Mouse (Mus musculus): Measurements from ENCODE around the gene Grn. TPM values are rescaled to one million over a fixed set of nuclear protein-coding genes. Genes with fewer than 3 reads are reported as not detected.

Grn gene
- total RNA-seq, 2 experiments from 2014 or later: 141 to 144 TPM

DNA sequence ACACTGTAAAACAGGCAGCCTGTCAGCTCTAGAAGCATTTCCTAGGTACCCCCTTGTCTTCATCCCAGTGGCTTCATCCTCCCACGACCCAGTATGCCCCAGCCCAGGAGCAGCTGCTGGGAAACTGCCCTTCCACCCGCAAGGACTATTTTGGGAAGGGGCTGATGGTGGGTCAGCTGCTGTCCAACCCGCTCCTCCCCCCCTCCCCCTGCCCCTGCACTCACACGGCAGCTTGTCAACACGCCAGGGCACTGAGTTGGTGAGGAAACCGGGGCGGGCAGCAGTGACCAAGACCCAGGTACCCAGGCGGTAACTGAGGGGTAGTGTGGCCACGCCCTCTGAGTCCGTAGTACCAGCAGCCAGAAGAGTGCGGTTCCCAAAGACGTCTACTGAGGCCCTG lies 13.6 kb downstream of the Grn start:
- no peak for DNase-seq

DNA sequence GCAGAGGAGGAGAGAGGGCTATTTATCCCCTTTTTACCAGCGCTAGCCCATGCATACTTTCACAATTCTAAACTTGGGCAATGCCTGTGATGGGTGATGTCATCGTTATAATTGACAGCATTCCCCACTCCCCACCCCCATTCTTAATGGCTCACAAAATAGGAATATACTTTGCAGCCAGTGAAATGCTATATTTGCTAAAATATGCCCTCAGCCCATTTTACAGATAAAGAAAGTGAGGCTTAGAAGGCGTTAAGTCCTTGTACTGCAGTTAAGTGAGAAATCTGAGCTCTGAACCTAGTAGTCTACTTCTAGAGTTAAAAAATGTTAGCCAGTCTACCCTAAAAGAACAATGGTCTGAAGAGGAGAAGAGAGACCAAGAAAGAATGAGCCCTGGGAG lies 14.2 kb downstream of the Grn start:
- DNase-seq: no peak

DNA sequence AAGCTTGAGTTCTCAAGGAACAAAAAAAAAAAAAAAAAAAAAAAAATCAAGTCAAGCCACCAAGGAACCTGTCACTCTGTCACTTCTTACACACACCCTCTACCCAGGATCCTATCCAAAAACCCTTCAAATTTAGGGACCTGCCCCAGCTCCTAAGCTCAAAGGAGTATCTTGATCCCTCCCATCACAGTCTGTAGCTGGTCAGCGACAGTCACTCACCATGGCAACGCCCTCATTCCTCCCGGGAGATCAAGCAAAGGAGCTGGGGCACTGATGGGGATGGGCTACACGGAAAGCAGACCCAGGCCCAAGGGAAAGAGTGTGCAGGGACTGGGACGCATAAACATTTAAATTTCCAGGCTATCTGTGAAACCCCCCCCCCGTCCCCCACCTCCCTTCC lies 14.7 kb downstream of the Grn start:
- DNase-seq: no peak

DNA sequence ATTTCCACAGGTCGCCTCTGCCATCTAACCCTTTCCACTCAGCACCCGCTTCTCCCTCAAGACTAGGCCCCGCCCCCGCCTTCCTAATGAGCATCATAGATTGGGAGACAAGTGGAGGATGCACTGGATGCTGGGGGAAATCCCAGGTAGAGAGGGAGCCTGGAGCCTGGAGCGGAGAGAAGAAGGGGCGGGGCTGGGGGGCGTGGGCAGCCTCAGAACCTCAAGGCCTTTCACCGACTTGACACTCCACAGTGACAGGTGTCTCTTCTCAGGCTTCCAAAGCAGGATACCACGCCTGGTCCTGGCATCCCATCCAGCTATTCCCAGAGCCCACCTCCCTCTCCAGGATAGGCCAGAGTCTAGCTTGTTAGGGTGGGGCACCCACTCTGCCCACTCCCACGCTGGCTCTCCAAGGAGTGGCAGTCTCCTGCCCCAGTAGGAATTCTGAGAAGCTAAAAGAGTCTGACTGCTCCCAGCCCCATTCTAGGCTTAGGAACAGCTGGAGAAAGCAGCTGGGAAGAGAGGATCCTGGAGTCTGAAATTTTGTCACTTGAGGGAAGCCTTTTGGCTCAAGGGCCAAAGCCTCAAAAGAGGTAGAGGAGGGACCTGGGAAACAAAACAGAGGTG lies 15.3 kb downstream of the Grn start:
- peak; percentile 63 for DNase-seq

DNA sequence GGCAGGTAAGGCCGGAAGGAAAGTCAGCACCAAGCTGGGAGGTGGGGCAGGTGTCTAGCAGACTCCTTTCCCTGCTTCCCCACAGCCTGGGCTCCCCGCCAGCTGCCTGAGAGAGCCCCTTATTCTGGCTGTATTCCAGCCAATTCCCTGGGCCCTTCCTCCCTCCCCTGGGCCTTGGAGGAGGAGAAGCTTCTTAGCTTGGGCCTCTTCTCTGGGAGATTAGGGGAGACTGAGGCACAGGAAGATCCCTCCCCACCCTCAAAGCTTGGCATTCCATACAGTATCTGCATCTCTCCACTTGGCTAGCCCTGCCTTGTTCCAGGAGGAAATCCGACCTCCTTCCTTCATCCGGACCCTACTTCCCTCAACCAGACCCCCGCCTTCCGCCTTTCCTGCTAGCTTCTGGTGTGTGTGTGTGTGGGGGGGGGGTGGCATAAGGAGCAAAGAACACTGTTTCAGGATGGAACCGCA lies 15.8 kb downstream of the Grn start:
- peak; percentile 80 for DNase-seq

DNA sequence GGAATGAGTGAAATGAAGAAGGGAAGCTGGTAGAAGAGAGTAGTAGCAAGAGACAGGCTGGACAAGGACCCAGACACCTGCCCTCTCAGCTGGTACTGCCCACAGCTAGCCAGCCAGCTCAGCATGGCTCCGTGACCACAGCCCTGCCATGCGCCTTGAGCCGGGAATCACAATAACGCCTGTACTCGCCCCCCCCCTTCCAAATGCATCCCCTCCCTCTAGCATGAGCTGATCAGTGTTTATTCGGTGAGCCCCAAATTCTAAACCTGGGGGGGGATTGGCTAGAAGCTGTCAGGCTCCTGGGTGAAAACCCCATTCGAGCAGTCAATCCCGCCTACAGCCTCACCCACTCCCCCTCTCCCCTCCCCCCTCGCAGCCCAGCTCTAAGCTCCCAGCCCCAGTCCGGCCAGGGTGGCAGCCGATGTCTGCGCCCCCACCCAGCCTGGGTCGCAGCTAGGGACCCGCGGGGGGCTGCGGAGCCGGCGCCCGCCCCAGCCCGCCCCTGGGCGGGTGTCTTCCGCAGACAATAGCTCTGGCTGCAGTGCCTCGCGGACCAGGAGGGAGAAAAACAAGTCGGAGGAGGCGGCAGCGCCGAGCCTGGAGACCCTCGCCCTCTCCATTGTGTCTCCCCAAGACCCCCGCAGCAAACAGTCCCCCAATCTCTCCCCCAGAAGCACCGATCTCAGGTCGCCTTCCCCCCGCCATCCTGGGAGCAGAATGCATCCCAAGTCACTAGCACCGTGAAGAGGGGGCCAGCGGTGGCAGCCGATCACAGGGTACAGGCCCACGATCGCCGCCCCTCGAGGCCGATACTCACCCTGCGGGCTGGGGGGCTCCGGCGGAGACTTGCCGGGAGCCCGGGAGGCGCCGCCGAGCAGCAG lies 16.7 kb downstream of the Grn start:
- DNase-seq: no peak

DNA sequence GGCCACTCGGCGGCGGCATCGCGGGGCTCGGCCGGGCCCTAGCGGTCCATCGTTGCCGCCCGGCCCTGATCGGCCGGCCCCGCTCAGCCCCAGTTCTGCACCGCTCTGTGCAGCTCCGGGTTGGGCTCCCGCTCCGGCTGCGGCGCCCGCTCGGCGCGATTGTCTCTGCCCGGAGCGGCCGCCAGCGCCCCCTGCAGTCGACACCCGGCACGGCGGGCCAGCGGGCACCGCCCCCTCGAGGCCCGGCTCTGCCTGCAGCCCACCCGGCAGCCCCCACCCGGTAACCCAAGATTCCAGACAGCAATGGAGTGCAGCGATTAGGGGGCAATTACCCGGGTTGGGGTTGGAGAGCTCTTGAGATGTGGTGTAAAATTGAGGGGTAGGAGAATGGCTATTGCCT lies 17.4 kb downstream of the Grn start, which contains the start of gene Fam171a2:
Fam171a2 (minus strand) TSS at position 186 of the 400 bp plus-strand sequence.
- peak; percentile 93 for DNase-seq

DNA sequence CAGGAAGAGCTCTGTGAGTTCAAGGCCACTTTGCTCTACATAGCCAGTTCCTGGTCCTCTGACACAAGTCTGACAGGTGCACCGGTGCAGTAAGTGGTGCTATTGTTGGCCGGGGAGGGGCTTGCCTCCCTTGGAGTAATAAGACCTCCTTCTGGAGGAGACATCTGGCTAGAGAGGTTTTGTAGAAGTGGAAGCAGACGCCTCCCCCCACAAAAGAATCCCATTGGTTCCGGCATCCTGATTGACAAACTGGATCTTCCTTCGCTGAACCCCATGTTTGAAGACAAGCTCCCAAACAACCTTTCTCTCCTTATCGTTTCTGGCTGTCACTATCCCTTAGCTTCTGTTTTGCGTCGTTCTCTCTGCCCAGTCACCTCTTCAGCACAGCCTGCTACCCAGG lies 18.2 kb downstream of the Grn start:
- no peak for DNase-seq

DNA sequence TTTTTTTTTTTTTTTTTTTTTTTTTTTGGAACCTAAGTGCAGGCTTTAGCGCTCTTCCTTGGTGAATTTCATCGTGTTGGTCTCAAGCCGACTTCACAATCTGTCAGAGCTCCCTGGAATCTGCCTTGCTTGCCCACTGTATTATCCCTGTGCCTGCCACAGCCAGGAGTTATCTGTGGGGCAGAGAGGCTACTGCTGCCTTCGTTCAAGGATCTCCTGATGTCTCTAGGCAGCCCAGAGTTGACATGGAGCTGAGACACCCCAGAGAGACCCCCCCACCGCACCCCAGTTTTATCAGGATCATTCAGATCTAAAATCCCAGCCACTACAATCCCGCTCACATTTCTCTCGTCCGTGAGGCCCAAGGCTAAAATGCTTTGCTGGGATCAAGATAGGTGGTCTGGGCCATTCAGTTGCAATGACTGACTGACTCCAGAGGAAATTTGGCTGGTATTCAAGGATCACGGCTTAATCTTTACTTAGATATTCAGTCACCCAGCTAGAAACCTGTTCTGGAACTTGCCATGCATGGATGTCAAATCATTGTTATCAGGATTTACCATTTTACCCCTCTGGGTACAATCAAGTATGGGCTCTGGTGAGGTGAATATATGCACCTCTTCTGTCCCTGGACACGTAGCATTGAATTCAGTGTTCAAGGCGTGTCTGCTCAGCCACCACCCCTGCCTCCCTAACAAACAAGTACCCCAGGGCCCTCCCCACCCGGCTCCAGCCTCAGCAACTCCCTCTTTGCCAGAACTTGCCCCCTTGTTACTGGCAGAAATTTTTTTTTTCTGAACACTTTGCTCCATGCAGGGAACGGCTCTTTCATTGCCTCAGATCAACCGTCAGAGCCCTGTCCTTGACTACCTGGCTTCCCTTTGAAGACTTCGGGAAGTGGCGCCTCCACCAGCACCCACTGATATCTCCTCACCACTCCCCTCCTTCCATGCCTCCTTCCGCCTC lies 19.2 kb downstream of the Grn start:
- DNase-seq: no peak

DNA sequence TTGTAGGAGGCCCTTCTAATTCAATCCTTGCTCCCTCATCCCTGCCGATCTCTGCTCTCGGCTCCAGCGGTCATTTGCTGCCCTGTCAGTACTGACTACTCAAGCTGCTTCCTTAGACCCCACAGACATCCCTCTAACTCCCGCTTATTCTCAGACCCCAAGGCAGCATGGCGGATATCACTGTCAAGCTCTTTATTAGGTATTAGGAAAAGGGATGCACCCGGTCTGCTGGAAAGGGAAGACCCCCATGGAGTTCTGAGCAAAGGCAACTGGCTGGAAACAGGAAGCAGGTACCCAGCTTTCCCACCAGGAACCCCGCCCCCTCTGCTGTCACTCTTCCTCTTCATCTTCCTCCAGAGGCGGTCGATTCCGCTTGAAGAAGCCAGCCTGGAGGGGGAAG lies 23.0 kb downstream of the Grn start:
- DNase-seq: no peak

DNA sequence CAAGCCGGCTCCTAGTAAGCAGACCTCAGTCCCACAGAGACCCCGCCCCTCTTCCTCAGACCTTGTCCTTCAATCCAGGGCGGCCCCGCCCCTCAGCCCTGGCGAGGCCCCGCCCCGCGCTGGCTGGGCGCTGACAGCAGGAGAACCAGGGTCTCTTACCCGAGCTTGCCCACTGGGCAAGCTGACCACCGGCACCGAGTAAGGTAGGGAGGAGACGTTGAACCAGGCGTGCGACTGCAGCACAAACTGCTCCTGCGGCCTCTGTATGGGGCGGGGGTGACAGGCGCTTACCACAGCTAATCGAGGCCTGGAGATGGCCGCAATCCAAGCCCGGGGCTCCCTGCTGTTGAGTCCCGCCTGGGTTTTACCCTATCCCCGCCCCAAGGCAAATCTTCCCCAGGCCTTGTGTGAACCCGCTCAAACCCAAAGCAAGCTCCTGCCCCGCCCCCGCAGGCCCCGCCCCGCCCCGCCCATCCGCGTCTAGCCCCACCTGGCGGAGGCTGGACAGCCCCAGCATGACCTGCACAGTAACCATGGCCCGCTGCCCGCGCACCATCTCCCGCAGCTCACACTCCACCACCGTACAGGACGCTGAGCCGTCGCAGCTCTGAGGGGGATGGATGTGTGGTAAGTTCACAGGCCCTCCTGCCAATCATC lies 25.8 kb downstream of the Grn start:
- peak; percentile 82 for DNase-seq

DNA sequence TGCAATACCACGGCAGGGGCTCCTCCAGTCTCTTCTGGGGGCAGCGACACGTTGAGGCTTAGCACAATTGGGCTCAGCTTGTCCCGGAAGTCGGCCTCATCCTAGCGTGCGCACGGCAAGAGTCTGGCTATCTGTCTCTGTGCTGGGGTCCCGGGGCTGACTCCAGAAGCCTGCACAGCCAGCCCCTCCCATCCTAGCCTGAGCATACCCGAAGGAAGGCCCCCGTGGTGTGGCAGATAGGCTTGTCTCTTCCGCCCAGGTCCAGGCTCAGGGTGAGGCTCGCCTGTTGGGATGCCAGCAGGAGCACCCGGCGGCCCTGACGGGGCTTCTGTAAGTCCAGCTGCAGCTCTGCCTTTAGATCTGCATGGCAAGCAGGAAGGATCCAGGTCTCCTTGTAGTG lies 30.4 kb downstream of the Grn start:
- DNase-seq: no peak

DNA sequence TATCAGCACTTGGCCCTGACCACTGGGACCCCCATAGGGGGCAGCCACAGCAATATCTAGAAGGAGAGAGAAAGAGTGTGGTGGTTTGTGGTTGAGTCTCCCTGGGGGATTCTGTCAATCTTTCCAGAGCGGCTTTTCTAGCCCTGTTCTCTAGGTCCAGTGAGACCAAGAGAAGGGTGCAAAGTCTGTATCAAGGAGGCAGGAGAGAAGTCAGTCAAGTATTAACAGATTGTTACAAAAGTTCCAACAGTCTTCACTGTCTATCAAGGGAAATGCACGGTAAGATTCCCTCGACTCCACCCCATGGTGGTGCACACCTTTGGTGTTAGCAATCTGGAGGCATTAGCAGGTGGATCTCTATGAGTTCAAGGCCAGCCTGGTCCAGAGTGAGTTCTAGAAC lies 31.6 kb downstream of the Grn start:
- no peak for DNase-seq

DNA sequence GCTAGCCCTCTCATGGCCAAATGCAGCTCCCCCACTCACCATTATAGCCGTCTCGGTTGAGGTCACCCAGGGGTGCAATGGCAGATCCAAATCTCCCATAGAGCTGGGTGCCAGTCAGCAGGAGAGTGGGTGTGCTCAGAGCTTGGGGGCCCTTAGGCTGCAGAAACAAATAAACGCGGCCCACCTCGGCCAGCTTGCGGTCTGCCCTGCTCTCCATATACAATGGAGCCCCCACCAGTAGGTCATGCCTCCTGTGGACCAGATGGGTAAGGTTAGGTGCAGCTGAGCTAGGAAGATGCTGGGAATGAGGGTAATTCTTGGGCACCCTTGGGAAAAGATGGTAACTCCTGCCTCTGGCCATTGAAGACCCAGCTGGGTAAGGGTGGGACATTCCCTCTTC lies 34.8 kb downstream of the Grn start:
- no peak for DNase-seq

DNA sequence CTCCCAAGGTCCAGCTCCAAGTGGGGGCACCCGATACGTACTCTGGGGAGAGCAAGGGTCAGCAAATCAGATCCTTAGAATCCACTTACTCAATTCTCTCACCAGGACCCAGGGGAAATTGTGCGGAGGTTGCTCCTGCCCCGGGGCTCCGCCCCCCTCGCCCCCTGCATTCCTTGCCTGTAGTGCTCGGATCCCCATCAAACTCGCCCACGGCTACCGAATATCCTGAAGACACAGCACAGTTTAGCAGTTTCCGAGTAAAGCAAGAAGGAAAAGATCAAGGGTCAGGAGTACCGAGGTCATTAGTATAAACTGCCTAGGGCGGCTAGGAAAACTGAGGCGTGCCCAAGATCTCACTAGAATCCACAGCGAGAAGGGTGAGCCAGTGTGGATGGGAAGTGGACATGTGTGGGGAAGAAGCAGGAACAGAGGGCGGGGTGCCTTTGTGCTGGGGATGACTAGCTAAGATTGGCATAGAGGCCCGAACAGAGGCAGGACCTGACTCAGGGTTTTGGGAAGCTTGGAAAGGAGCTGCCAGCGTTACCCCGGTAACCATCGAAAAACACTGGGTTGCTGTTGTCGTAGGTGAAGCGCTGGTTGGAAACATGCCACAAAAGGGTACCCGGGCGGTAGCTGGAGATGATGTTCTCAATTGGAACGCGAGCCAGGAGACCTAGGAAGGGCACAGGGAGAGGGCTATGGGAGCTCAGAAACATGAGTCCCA lies 35.8 kb downstream of the Grn start:
- peak; percentile 83 for DNase-seq

DNA sequence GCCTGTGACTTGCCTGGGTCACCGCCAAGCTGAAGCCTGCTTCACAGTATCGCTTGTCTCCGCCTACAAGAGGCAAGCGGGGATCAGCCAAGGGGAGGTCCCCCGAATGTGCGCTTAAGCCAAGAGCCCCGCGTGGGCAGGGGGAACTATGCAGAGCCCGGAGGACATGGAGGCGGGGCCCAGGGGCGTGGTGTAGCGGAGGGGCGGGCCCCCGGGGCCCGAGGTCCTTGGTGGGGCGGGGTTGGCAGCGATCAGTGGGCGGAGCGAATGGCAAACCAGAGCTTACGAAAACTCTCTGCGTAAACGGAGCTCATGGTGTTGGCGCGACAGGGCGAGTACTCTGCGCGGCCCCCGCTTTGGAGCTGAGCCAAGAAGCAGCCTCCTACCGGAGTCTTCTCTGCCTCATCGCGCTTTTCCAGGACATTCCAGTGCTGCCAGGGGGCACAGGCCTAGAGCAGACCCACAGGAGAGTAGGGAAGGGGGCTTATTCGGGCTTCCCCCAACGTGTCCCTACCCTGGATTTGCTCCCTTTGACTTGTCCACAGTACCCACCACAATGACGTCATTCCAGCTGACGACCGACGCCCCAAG lies 37.0 kb downstream of the Grn start:
- peak; percentile 100 for DNase-seq

DNA sequence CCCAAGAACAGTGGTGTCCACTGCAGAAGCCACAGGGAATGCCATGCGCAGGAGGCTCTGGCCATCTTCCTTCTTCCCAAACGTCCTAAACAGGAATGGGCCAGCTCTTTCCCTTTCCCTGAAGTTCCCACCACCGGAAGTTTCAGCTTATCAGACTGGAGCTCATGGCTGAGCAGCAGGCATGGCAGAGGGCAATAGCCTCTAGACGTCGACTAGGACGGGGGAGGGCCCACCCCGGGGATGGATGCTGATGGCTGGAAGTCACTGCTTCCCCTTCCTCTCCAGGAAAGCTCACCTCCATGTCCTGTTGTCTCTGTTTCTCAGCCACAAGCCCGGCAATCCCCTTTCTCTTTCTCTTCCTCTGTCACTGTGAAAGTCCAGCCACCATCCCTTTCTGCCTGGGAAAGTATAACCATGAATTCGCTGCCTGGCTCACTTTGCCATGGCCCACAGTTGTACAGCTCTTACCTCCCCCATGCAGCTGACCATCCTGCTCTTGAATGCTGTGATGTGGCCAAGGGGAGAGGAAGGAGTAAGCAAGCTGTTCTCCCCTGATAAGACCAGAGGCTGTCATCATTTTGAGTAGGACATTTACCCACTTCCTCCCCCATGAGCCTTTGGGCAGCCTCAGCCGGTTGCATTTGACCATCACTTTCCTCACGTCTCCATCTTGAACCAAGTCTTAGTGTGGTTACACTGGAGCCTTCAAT lies 39.7 kb downstream of the Grn start, which contains the start of gene Itga2b:
Itga2b (minus strand) TSS at position 475 of the 710 bp plus-strand sequence.
- no peak for DNase-seq

DNA sequence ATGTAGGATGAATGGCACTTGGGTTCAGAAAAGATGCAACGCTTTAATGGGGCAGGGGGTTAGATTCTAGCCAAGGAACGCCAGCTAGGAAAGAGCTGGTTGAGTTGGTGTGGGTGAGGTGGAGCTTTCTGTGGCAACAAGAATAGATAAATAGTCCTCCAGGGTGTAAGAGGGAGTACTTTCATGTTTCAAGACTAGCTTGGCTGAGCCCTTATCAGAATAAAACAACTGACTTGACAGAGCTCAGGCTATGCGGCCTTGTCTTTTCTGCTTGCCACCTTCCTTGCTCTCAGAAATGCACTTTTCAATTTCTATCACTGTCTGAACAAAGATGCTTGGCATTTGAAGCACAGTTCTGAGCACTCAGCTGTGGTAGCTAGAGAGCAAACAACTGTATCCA lies 44.9 kb downstream of the Grn start:
- no peak for DNase-seq

DNA sequence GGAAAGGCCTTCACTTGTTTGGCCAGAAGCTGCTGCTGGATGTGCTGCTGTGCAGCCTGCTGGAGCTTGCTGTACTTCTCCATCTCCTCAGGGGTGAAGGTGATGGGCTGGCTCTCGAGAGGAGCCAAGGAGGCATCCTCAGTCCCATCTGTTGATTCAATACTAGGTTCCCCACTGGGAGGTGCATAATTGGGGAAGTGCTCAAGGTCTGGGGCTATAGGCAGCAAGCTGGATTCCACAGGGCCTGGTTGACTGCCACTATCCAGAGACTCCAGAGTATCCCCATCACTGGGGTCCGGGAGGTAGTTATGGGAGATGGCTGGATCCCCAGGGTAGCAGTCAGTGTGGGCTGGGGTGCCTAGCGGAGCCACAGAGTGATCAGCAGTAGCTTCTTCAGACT lies 48.6 kb downstream of the Grn start:
- no peak for DNase-seq

DNA sequence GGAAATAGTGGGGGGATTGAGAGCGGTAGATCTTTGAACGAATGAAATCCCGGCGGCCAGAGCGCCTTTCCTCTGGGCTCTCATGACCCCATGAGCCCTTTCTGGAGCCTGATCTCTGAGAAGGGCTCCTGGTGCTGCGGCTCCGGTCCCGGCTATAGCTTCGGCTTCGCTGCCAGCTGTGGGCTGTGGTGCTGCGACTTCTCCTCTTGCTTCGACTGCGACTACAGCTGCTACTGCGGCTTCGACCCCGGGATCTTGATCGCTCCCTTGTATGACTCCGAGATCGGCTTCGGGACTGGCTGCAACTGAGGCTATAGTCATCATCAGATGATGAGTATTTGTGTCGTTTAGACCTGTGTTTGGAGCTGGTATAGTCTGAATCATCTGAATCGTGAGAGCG lies 49.5 kb downstream of the Grn start:
- DNase-seq: no peak

Measured in heart, postnatal 4 days (tissue).